Mouse (Mus musculus) testis, adult 2 months (tissue): Measurements from ENCODE around the gene Slc44a3.

Experiments used
- CTCF ChIP-seq: fragments of 200-500 bp; IDR thresholded peaks from 2 replicates; pipeline ENCODE4 v1.5.1; 2012; ENCODE audit warnings: low read depth, mild to moderate bottlenecking, inconsistent platforms, low read length, moderate library complexity; ENCODE audit not compliant: control insufficient read depth, insufficient read depth, insufficient replicate concordance
- POLR2A ChIP-seq: fragments of 200-500 bp; IDR thresholded peaks from 2 replicates; pipeline ENCODE4 v1.6.1; 2012; ENCODE audit warnings: low read depth, mild to moderate bottlenecking, inconsistent platforms, low read length, moderate library complexity; ENCODE audit not compliant: control insufficient read depth

DNA sequence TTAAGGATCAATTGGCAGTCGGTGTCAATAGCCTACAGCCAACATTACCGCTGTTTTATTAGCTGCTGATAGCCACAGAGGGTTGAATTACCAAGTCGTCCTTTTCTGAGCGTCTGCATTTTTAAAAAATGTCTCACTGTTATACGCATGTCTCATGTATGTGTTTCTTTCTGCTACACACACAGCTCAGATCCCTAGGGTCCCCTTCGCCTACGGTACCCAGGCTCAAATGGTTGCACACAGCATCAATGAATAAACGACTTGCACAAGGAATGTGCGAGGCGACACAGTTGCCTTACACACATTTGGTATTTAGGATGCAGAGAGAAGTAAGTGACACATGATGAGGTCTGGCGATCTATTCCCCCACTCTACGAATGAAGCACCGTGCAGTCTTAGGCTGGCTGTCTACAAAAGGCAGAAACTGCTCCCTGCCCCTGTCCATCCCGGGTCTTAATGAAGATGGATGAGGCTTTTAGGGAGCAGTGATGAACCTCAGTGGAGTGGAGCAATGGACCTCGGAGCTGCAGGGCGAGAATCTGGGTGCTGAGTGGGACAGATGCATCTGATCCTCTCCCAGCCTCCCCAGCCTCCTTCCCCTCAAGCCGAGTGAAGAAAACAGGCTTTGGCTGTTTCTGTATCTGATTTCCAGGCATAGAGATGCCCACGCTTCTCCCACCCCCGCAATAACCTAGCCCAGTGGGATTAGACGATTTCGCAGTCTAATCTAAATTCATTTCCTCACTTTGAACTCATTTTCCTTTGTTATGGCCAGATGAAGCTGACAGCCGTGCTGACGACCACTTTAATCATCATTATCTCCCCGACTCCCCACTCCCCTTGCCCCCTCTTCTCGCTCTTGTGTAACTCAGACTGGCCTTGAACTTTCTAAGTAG lies 48.7 kb downstream of the Slc44a3 start:
- TF ChIP-seq CTCF (no peak), POLR2A (no peak)
